Mouse (Mus musculus) olfactory bulb, adult 2 months (tissue): ENCODE measurements at regions not wholly inside any gene's neighbourhood (a gene's known extent, or its start where the extent isn't known, plus 50 kb on each side); places are given as distances from the start of the nearest gene placed in this dataset.

ENCODE experiments used
- H3K27ac ChIP-seq: fragments of 200-500 bp; 2 replicates; pipeline ENCODE4 v1.5.1; 2012; ENCODE audit warnings: low read depth, low read length; ENCODE audit not compliant: insufficient read depth
- H3K4me1 ChIP-seq: fragments of 200-500 bp; 2 replicates; pipeline ENCODE4 v1.6.1; 2012; ENCODE audit warnings: low read length; ENCODE audit not compliant: control insufficient read depth, insufficient read depth
- H3K4me3 ChIP-seq: fragments of 200-500 bp; 2 replicates; pipeline ENCODE4 v1.5.1; 2012; ENCODE audit warnings: mild to moderate bottlenecking, low read depth, low read length, moderate library complexity; ENCODE audit not compliant: insufficient read depth
- CTCF ChIP-seq: fragments of 200-500 bp; IDR thresholded peaks from 2 replicates; pipeline ENCODE4 v1.5.1; 2012; ENCODE audit warnings: low read depth, mild to moderate bottlenecking, low read length, moderate library complexity; ENCODE audit not compliant: insufficient read depth
- POLR2A ChIP-seq: fragments of 200-500 bp; IDR thresholded peaks from 2 replicates; pipeline ENCODE4 v1.6.1; 2012; ENCODE audit warnings: mild to moderate bottlenecking, low read depth, low read length, moderate library complexity; ENCODE audit not compliant: insufficient read depth
- WGBS: fragments of 180-500 bp; shearing (Covaris S2); methylation state at CpG from one replicate; pipeline ENCODE4 v1.1.7; 2018; 5-methylcytosine and 5-hydroxymethylcytosine counted together

DNA sequence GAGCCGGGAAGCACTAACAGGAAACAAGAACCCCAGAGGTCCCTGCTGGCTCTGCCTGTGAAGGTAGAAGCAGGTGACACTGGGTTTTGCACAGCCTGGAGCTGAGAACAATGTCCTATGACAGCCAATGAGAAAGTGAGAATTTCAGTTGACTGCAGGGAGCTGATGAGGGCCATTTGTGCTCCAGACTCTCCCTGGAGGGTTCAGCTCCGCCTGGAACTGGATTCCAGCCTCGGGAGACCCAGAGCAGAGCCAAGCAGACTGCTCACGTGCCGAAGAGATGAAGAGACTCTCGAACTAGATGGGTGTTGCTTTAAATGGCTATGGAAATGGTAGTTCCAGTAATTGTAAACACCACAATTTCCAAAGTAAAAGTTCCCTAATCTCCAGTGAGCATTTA is 93.5 kb downstream of the Cand1 start:
- no peak overlapping the region for H3K27ac ChIP-seq
- no peak overlapping the region for H3K4me3 ChIP-seq
- TF ChIP-seq CTCF (no peak), POLR2A (no peak)
- WGBS, result 67% methylated on average over 6 of the region's 6 CpGs
- H3K4me1 ChIP-seq, result no peaks in the 10 kb centered on the region

DNA sequence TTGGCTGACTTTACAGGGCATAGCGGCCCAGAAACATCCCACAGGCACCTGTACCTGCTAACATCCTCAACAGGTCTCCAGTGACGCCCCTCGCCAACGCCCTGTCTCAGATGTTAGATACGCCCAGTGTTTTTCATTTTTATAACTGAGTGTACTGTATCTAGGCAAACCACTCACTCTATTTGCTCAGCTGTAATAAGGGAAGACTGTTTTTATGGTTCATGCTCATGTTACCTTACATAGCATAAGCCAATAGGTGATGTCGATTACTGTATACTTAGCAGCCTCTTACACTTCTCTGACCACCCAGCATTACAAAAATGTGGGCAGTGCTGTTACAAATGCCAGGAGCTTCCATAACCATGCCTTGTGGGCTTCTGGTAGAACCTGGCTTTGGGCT is 97.0 kb downstream of the Cand1 start:
- H3K4me3 ChIP-seq, result no peak overlapping the region
- TF ChIP-seq POLR2A (no peak), CTCF (no peak)
- no peaks in the 10 kb centered on the region for H3K4me1 ChIP-seq
- no peak overlapping the region for H3K27ac ChIP-seq
- WGBS, result 97% methylated on average over 6 of the region's 6 CpGs

DNA sequence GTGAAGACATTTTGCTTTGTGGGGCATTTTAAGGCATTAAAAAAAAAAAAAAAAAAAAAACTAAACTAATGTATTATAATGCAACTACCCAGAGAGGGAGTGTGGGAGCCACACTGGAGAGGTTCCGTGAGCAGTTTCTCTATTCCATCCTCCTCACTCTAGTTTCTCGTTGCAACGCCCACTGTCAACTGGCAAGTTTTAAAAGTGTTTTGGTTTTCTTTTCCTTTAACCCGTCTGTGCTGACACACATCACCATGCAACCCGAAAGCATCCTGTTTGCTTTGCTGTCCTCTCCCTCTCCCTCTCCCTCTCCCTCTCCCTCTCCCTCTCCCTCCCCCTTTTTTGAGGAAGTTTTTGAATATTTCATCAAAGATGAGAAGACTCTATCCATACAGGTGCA is 97.5 kb downstream of the Cand1 start:
- no peak overlapping the region for H3K27ac ChIP-seq
- no peak for TF ChIP-seq CTCF
- no peak for TF ChIP-seq POLR2A
- no peak overlapping the region for H3K4me3 ChIP-seq
- 50% methylated on average over 5 of the region's 5 CpGs for WGBS
- H3K4me1 ChIP-seq, result no peaks in the 10 kb centered on the region

DNA sequence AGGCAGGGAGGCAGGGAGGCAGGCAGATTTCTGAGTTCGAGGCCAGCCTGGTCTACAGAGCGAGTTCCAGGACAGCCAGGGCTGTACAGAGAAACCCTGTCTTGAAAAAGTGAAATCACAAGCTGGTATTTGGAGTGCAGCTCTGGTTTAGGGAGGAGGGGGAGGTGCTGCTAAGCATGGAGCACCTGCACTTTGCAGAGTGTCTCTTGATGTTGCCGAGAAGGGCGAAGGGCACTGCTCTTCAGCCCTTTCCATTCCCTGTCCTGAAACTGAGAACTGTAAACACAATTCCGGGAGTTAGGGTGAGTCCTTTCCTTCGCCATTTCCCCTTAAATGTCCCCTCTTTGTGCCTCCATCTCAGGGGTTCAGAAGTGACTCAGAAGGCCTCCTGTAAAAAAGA is 101.6 kb downstream of the Cand1 start:
- 91% methylated on average over 6 of the region's 6 CpGs for WGBS
- TF ChIP-seq CTCF (no peak), POLR2A (no peak)
- no peaks in the 10 kb centered on the region for H3K4me1 ChIP-seq
- H3K4me3 ChIP-seq, result no peak overlapping the region
- no peak overlapping the region for H3K27ac ChIP-seq

DNA sequence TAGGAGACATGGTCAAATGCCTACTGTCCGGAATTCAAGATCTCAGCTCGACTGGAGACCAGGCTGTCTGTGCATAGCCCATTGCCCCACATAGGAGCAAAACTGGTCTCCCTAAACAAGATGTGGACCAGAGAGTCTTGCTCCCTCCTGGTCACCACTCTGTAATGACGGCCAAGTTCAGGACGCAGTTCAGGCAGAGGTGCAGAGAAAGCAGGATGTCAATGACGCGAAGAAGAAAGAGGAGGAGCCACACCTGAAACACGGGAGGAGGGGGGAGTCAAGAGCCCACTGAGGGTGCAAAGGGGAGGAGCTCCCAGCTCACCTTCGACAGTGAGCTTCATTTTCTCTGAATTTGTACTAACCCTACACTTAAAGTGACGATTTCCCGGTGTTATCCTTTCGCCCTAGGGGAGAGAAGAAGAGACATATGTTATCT is 104.3 kb downstream of the Cand1 start:
- Histone ChIP-seq H3K4me1 (no peaks in the 10 kb centered on the region), H3K4me3 (no peak overlapping the region), H3K27ac (no peak overlapping the region)
- TF ChIP-seq CTCF, result no peak
- no peak for TF ChIP-seq POLR2A
- WGBS, result 70% methylated on average over 11 of the region's 11 CpGs

DNA sequence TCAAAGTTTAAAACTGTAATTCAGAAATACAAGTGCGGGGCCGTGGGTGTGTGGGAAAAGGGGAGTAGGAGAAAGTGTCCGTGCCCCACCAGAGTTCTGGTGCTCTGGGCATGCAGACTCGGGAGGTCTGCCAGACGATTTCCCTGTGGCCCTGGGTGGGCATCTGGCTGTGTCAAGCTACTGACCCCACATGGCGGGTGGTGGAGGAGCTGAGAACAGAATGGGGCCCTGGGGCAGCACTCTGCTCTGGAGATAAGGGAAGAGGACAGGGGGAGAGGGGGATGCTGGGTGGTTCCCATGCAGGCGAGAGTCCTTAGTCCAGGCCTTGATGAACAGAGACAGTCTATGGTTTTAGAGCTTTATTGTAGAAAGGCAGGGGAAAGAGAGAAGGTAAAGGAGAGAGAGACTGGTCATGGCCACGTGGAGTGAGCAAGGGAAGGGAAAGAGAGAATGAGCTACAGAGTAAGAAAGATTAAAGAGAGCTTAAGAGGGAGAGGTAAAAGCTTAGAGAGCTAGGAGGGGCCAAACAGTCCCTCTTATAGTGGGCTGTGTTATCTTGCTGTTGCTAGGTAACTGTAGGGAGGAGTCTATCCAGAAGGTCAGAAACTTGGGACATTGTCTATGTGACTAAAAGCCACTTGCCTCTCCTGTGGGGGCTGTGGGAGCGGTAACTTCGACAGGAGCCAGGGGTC is 104.9 kb downstream of the Cand1 start:
- Histone ChIP-seq H3K4me1 (no peaks in the 10 kb centered on the region), H3K4me3 (no peak overlapping the region), H3K27ac (no peak overlapping the region)
- 73% methylated on average over 10 of the region's 10 CpGs for WGBS
- TF ChIP-seq CTCF (no peak), POLR2A (no peak)

DNA sequence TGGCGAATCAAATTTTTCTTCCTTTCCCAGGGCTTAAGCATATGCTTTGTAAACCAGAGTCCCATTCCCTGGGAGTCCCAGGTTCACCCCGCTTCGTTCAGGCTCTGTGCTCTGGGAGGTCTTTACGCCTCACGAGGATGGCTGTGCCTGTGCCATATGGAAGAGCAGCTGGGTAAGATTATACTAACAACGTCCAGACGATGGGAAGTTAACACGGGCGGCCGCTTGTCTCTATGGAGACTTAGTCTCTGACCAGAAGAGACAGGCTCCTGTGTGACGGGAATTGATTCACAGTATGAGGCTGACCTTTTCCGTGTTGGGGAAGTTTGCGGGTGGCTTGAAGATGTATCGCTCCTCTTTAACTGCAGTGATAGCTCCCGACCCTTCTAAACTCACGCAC is 107.9 kb downstream of the Cand1 start:
- Histone ChIP-seq H3K4me1 (no peaks in the 10 kb centered on the region), H3K27ac (no peak overlapping the region), H3K4me3 (no peak overlapping the region)
- TF ChIP-seq POLR2A (no peak), CTCF (no peak)
- WGBS, result 66% methylated on average over 16 of the region's 16 CpGs

DNA sequence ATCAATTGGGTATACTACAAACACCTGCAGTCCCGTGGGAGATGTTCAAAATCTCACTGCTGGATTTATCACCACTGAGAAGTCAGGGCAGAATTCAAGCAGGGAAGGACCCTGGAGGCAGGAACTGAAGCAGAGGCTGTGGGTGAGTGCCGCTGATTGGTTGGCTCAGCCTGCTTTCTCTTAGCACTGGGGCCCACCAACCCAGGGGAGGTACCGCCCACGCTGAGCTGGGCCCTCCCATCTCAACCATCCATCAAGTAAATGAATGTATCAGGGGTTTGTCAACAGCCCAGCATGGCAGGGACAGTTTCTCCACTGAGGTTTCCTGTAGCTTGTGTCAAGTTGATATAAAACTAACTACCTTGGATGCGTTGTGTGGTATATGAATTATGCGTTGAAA is 109.2 kb downstream of the Cand1 start:
- Histone ChIP-seq H3K27ac (no peak overlapping the region), H3K4me1 (no peaks in the 10 kb centered on the region), H3K4me3 (no peak overlapping the region)
- WGBS, result 89% methylated on average over 6 of the region's 6 CpGs
- no peak for TF ChIP-seq POLR2A
- no peak for TF ChIP-seq CTCF

DNA sequence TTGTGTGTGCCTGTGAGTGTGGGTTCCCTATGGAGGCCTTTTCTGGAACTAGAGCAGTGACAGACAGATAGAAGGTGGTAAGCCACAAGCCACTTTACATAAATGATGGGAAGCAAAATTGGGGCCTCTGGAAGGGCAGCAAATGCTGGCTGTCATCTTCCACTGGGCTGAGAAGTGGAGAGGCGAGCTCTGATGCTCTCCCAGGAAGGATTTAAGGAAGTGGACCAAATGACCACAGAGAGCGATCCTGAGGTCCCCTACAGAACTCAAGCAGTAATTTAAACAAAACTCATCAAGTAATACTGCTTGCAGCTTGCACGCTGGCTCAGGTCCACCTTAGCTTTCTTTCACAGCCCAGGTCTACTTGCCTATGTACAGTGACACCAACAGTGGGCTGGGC is 111.8 kb downstream of the Cand1 start:
- WGBS, result 96% methylated on average over 3 of the region's 3 CpGs
- H3K4me3 ChIP-seq, result no peak overlapping the region
- H3K4me1 ChIP-seq, result no peaks in the 10 kb centered on the region
- no peak for TF ChIP-seq CTCF
- H3K27ac ChIP-seq, result no peak overlapping the region

DNA sequence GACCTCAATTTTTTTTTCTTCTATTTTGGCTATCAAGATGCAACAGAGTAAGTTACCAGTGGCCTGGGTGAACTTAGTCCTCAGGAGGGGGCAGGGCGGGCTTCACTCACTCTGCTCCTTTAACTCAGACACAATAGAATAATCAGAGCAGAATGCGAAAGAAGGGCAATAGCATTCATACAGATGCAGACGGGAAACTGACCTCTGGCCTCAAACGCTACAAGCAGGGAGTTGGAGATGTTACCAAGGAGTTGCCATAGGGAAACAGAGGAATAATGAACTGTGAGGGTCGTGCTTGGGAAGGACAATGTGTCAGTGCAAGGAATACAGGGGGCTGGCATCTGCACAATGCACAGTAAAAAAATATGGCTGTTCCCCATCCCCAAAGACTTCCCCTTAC is 116.3 kb downstream of the Cand1 start:
- TF ChIP-seq CTCF, result no peak
- TF ChIP-seq POLR2A, result no peak
- Histone ChIP-seq H3K27ac (no peak overlapping the region), H3K4me3 (no peak overlapping the region), H3K4me1 (no peaks in the 10 kb centered on the region)
- WGBS, result 59% methylated on average over 5 of the region's 5 CpGs
